Mouse (Mus musculus) heart, adult 18-20 months (tissue): ENCODE results near the gene Fkbp8. TPM values are rescaled to one million over a fixed set of nuclear protein-coding genes. Genes with fewer than 3 reads are reported as not detected.

Source experiments
- DNase-seq, 2 experiments: peaks; one replicate each; pipeline ENCODE4 v3.0.0; 2021 to 2022; ENCODE audit warnings: mixed read lengths in 1 of 2
- long read RNA-seq, 2 experiments: library from polyadenylated mRNA; stranded (forward); transcript quantifications; one replicate each; pipeline ENCODE4 v2.0.0; 2021
- total RNA-seq, 2 experiments: library from RNA; stranded (reverse); gene quantifications; 2 replicates each; pipeline ENCODE4 v1.2.3; 2021

Gene Fkbp8
- 100 to 1,000 TPM; 120 to 129 TPM for total RNA-seq
- long read RNA-seq, experiment 1, transcript Fkbp8-204 (9 exons, 1,799 nt) = minor isoform, 22 of 182 reads
- long read RNA-seq, experiment 1, transcript Fkbp8-201 (9 exons, 1,698 nt) = major isoform, 90 of 182 reads
- long read RNA-seq, experiment 1, transcript Fkbp8-202 (9 exons, 1,720 nt) = minor isoform, 24 of 182 reads
- long read RNA-seq, experiment 1, partial matches to known transcripts = 23 of 182 reads
- long read RNA-seq, experiment 1, other reads (novel, unspliced or antisense) = 22 of 182 reads
- long read RNA-seq, experiment 2, transcript Fkbp8-202 (9 exons, 1,720 nt) = minor isoform, 9 of 99 reads
- long read RNA-seq, experiment 2, transcript Fkbp8-201 (9 exons, 1,698 nt) = major isoform, 44 of 99 reads
- long read RNA-seq, experiment 2, transcript Fkbp8-204 (9 exons, 1,799 nt) = minor isoform, 10 of 99 reads
- long read RNA-seq, experiment 2, partial matches to known transcripts = 29 of 99 reads
- long read RNA-seq, experiment 2, other reads (novel, unspliced or antisense) = 7 of 99 reads

DNA sequence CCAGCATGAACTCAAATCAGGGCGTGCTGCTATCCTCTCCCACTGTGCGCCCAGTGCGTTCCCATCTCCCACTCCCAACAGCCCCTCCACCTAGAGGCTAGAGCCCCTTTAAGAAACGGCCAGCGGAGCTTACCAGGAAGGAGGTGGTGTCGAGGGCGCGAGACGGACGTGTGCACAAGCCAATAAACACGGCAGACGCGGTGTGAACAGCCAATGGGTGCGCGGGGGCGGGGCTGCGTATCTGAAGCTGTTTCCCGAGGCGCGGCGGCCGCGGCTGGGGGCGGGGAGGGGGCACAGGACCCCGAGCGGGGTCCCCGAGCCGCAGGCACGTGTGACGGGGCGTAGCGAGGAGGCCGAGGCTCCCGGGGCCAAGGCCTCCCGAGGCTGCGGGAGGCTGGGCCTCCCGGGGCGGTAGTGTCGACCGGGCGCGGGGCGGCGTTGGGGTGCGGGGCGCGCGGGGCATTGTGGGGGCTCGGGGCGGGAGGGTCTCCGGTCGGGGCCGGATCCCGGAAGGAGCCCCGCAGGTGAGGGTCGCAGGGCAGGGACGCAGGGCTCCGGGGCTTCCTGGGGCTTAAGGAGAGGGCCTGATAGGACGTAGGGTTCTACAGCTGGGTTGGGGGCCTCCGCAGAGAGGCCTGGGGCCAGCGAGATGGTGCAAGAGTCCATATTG is at the start of gene Fkbp8, which contains the start of gene Kxd1:
Gene Fkbp8 (plus strand): TSS at position 213 of the 670 bp plus-strand sequence.
Gene Kxd1 (minus strand): TSS at position 445 of the 670 bp plus-strand sequence.
- peak; percentile 98 to 99 for DNase-seq

DNA sequence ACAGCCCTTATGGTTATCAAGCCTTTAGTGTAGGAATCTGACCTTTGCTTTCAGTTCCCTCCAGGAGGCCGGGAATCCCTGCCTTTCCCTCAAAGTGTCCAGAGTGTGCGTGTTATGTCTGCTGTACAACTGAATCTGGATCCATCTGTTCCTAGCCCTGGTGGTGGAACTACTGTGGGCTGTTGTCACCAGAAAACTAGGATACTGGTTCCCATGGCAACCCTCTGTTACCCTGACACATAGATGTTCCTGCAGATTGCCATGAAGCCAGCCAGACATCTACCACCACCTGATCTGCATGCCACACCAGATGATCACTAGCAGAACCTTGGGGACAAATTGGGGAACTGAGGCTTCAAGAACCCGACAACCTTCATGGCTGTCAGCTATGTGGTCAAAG is 45.6 kb upstream of the Fkbp8 start:
- no peak for DNase-seq

DNA sequence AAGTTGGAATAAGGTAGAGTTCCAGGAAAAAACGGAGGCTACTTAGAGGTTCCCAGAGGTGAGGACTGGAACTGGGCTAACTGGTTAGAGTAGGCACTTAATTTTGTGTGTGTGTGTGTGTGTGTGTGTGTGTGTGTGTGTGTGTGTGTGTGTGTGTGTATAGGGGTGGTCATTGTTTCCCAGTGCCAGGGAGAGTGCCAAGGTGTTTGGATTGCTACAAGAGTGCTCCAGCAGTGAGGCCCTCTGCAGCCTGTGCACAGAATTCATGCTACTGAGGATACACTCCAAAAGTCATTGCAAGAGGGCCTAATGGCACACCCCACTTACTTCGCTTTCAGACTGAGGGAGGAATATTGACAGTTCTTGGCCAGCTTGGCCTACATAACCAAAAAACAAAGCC is 44.6 kb upstream of the Fkbp8 start:
- DNase-seq = no peak

DNA sequence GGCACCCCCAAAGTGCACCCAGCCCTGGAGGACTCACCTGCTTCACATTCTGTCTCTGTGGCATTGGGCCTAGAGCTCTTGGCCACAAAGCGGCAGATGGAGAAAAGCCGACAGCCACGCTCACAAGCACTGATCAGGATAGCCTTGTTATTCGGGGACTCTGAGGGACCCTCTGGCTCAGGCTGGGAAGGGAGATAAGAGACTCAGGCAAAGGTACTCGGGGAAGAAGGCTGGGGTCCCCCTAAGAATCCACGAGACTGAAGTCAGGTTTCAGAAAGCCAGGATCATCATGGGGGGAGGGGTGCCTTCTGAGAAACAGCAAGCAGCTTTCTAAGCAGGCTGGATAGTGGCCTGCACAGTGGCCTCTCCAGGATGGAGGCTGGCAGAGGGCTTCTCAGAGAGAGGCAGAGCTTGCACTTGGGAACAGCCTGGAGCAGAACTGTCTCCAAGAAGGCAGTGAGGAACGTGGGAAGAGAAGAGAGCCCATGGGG is 41.3 kb upstream of the Fkbp8 start:
- no peak for DNase-seq

DNA sequence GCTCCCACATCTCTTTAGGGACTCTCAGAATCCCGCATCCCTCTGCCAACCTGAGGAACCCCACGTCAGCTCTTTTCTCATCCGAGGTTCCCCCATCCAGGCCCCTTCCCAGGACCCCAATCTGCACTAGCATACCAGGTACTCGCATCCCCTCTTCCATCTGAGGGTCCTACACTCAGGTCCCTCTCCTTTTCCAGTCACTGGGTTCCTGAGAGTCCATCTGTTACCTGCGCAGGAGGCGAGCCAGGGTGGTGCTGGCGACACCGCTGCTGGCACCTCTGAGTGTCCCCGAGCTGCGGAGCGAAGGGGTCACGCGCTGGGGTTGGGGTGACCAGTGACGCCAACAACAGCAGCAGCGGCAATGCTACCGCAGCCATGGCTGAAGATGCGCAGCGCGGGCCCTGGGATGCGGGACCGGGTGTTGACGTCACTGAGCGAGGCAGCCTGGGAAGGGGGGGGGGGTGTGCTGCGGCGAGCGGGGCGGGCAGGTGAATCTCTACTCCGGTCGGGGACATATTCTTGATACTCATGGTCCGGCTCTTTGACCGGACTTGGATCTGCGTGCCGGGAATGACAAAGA is 40.5 kb upstream of the Fkbp8 start, which contains the start of gene Tmem59l:
Gene Tmem59l (minus strand): TSS at position 418 of the 580 bp plus-strand sequence.
- DNase-seq = no peak

DNA sequence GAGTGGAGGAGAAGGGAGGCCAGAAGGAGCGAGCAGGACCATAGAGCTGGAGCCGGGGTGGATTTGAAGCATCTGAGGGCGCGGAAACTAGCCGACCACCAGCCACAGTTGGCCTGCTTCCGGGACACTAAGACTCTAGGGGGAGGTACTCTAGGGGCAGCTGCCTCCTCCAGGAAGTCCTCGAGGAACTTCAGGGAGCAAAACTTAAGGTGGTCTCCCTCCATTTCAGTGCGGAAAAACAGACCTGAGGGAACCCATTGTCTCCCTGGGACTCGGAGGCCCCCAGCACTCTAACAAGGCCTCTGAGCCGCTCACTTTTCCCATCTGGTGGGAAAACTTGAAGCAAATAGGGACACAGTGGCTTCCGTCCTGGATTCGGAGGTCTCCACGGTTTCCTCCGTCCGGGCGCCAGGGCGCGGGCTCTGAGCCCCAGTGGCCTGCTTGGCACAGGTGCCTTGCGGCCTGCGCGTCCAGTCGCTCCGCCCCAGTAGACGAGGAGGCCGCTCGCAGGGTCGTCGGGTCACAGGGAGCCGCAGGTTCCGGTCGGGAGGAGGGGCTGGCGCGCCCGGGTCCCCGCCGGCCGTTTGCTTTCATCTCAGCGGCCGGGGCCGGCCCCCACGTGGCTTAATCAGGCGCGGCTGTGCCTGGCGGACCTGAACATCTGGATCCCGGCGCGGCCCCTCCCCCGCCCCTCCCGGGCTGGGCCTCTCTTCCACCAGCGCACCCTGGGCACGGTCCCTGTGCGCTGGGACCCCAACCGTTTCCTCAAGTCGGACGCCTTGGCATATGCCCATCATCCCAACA is 39.3 kb upstream of the Fkbp8 start:
- peak in 1 of 2 experiments; percentile 37 for DNase-seq

DNA sequence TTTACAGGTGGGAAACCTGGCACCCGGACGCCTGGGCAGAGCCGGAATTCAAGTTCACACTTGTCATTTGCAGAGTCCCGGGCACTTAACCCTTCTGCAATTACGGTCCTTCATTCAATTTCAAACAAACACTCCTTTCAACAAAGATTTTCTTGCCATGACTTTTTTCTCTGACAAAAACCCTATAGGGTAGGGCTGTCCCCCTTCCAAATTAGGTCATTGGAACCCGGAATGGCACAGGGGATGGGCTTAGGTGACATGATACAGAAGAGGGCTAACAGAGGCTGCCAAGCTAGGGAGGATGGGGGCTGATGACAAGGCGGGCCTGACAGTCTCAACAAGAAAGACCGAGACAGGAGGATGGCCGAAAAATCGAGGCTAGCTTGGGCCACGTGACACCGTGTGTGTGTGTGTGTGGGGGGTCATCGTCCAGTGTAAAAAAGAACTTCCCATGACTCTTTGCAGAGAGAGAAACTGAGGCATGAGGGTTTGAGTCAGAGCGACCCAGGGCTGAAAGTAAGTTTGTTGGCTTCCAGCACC is 38.5 kb upstream of the Fkbp8 start:
- peak in 1 of 2 experiments; percentile 13 for DNase-seq

DNA sequence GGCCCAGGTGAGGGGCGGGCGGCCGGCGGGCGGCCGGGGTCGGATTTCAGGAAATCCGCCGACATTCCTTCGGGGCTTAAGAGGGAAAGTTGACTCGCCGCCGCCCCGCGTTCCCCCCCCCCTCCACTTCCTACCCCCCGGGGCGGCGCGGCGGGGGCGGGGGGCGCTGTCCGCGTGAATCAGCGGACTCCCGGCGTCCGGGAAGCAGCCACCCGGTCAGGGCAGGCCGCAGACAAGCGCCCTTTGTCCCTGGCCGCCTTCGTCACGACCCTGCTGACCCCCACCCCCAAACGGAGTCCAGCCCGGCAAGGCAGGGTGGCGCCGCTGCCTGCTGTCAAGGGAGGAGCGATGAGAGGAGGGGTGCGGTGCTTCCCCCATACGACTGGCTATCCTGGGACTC is 37.9 kb upstream of the Fkbp8 start:
- DNase-seq = peak in 1 of 2 experiments; percentile 13

DNA sequence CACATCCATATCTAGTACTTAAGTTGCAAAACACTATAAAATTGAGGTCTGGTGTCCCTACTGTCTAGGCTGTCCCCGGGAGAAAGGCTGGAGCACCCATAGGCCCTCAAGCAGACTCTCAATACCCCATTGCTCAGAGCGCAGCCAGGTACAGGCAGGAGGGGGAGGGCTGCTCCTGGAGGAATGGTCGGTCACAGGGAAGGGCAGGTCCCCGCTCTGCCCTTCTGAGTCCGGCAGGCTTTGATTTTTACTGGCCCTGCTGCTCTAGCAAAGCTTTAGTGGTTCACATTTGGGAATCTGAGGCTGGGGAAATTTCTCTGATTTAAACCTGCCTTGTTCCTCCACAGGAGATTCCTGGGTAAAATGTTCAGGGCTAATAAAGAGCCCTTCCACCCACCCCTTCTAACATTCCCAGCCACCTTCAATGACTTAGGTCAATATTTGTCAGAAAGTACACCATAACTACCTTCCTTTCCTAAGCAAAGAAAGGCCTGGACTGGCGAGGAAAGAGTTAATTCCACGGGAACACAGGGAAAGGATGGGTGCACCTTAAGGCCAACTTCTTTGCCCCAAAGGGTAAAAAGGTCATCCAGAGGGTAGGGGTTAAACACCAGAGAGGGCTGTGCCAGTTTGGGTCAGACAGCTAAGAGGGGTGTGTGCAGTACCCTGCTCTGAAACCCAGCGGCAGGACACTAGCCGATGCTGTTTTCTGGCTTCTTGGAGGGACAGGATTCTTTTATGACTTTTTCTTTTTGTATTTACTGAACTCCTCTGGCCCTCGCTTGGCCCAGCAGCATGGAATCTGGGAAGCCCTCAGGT is 37.3 kb upstream of the Fkbp8 start:
- peak in 1 of 2 experiments; percentile 10 for DNase-seq

DNA sequence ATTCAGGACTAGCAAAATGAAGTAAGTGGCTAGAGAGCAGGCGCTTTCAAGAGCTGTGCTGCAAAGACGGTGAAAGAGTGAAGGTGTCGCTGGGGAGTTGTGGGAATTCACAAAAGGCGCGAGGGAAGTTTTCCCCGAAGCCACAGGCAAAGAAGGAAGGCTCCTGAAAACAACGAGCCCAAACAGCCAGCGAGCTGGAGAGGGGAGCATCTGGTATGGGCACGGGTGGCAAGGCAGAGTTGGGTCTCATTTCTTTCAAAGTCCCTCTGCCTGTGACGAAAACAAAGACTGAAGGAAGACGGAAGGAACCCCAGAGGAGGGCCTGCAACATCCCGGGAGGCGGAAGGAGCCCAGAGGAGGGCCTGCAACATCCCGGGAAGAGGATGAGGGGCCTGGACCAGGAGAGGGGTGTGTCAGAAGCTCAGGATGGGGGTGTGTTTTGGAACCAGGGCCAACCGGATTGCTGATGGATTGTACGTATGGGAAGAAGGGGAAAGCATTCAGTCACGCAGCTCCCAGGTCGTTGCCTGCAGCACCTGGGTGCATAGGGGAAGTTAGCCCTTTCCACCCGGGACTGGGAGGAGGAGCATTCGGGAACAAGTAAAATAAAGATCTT is 36.5 kb upstream of the Fkbp8 start:
- no peak for DNase-seq

DNA sequence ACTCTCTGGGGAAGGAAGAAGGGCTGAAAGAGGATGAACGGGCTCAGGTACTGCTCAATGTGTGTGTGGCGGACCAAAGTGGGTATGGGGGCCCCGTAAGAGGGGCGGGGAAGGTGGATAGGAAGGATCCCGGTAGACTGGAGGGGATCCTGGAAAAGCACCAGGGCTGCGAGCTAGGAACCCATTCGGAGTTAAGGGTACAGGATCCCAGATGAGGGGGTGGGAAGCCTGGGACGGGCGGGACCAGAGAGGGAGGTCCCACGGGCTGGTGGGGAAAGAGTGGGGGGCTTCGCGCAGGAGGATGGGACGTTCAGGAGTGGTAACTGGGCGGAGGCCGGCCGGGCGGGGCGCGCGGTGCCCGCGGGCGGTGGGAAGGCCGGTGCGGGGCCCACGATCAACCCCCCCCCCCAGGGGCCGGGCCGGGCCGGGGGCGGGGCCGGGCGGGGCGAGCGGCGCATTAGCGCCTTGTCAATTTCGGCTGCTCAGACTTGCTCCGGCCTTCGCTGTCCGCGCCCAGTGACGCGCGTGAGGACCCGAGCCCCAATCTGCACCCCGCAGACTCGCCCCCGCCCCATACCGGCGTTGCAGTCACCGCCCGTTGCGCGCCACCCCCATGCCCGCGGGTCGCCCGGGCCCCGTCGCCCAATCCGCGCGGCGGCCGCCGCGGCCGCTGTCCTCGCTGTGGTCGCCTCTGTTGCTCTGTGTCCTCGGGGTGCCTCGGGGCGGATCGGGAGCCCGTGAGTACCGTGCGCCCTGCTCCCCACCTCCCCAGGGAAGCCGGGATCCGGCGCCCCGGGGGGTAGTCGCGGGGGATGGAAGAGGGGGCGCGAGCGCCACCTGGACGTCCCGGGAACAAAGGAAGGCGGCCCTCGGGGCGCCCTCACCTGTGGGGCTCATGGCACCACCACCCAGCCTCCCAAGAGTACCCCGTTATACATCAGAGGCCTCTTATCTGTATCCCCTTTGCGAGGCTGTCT is 34.6 kb upstream of the Fkbp8 start, which contains the start of gene Crlf1:
Gene Crlf1 (plus strand): TSS at position 495 of the 977 bp plus-strand sequence.
- peak in 1 of 2 experiments; percentile 12 for DNase-seq

DNA sequence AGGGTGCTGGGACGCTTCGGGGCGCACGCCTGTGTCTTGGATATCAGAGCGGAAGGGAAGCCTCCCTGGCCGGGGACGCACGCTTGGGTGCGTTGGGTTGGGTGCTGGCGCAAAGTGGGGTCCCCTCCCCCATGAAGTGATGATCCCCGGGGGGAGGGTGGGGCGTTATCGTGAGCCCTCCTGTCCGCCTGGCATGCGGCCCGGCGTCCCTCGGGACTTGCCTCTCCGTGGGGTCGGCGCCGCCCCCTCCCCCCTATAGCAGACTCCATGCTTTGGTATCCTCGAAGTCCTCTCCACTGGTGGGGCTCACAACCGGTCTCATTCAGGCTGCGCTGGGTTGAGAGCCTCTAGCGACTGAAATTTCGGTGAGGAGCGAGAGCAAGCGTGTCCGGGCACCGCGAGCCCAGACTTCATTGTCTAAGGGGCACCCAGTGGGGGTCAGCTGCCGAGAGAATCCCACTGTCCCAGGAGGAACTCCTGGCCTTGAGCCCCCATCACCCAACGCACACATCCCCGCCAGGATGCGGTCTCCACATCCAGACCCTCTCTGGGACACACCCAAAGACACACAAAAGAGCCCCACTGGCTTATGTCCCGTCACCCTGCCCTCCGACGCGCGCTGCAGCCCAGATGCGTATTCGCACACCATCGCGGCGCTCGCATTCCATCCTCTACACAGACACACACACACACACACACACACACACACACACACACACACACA is 33.7 kb upstream of the Fkbp8 start:
- DNase-seq = no peak

DNA sequence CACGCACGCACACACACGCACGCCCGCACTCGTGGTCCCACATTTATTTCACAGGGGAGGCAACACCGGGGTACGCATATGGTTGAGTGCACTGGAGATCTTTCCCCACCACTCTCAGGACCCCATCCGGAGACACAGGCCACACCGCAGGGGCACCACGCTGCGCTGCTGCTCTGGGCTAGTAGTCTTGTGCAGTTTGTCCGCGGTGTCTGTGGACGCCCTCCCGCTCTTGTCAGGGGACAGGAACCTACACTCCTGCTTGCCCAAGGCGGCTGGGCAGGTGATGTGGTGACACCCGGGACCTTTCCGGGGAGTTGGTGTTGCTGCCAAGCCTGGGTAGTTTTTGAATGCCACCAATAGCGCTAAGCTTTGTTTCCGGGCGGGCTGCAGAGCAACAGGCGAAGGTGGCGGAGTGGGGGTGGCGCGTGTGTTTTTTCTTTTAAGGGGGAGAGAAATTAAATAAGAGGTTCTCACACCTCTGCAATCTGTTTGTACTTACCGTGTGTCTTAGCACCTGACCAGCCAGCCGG is 33.0 kb upstream of the Fkbp8 start:
- DNase-seq = peak in 1 of 2 experiments; percentile 14

DNA sequence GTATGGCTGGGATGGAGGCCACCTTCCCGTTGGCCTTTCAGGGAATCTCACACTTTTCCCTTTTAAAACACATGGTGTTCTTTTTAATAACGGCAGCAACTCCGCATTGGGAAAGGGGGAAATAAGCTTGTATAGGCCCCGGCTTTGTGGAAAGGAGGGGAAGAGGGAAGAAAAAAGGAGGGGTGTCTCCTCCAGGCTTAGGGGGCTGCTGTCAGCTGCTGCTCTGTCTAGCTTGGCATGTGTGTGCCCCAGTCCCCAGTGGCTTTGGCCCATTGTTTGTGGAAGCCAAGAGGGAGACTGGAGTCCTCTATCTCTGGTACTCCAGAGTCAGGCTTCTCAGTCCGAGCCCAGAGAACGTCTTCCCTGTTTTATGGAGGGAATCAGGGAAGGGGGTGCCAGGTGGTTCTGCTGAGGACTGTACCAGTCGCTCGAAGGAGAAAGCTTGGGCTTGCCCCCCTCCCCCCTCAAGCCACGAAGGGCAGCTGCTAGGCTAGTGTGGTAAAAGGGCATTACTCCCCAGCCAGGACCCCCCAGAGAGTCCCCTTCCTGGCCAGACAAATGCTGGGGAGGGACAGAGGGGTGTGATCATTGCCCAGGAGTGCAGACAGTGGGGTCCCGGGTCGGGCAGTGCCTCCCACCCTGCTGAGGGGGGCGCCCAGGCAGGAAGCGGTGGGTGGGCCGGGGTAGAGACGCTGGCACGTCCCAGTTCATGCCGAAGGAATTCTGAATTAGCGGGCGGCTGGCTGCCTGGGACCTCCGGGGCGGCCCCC is 32.3 kb upstream of the Fkbp8 start:
- DNase-seq = no peak

DNA sequence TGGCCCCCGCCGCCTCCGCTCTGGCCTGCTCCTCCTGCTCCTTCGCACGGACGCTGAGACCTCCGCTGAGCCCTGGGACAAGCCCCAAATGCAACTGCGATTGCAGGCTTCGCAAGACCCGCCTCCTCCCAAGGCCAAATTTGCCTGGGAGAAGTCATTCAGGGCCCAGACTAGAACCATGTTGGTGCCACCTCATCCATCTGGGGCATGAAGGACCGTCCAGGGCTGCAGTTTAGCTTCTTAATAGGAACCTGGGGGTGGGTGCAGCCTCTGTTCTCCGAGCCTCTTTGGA is 31.8 kb upstream of the Fkbp8 start:
- no peak for DNase-seq

DNA sequence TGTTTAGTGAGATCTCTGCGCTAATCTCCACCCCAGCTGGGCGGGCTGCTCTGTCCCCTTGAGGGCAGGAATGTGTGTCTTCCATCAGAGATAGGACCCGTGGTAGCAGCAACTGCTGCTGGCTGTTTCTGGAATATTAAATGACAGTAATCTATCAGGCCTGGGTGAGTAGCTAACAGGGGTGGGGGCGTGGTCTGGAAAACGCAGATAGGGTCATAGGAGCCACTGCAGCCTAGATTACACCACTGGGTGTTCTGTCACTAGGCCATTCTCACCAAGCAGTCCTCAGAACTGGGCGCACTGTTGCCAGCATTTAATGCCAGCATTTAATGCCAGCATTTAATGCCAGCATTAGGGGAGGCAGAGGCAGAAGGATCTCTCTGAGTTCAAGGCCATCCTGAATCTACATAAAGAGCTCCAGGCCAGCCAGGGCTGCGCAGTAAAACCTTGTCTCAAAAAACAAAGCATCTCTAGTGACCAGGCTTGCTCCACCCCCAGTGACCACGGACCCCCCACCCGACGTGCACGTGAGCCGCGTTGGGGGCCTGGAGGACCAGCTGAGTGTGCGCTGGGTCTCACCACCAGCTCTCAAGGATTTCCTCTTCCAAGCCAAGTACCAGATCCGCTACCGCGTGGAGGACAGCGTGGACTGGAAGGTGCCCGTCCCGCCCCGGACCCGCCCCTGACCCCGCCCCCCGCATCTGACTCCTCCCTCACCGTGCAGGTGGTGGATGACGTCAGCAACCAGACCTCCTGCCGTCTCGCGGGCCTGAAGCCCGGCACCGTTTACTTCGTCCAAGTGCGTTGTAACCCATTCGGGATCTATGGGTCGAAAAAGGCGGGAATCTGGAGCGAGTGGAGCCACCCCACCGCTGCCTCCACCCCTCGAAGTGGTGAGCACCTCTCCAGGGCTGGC is 26.9 kb upstream of the Fkbp8 start:
- no peak for DNase-seq
